Mouse (Mus musculus): ENCODE results near the gene D730048I06Rik. TPM values are rescaled to one million over a fixed set of nuclear protein-coding genes. Genes with fewer than 3 reads are reported as not detected.
"Not testable (repeated sequence)": the region's sequence is repeated elsewhere in the genome, so short reads cannot be mapped to it uniquely, and the experiment has no call there.

The D730048I06Rik gene
- not detected in 2 replicates for polyA plus RNA-seq (2015; fragmentation: Nextera tagmentation; extraction: Ambion mirVana)

GRCm38 (mm10) chr9:35790001-35790400 lies at the start of gene D730048I06Rik, which contains the start of gene Gm27235:
Gene D730048I06Rik, minus strand, starts transcription at chr9:35790112.
Gene Gm27235, minus strand, starts transcription at chr9:35790101.
- WGBS, result 82% methylated on average over 3 of the region's 3 CpGs
- Histone ChIP-seq H3K27ac (ENCODE audit: low read length) (no peak within 1 kb of the TSS), H3K4me3 (ENCODE audit: low read length) (no peak within 1 kb of the TSS), H3K27me3 (ENCODE audit: control insufficient read depth, insufficient read depth, low read length) (no peaks in the 10 kb centered on the region), H3K9ac (ENCODE audit: low read length) (no peak within 1 kb of the TSS), H3K36me3 (ENCODE audit: control insufficient read depth, insufficient read depth) (no peaks in the 10 kb centered on the region), H3K9me3 (replicated peaks; ENCODE audit: control insufficient read depth, low read length) (no peaks in the 10 kb centered on the region; the same call in 1 of the 2 replicates), H3K4me2 (ENCODE audit: low read depth, low read length) (no peak within 1 kb of the TSS), H3K4me1 (ENCODE audit: control insufficient read depth, insufficient read depth, low read length) (no peaks in the 10 kb centered on the region)
- no peak for ATAC-seq (replicated peaks; ENCODE audit: extremely low read depth, insufficient read depth, low FRiP score)

GRCm38 (mm10) chr9:35817881-35818280 lies 28.0 kb upstream of the D730048I06Rik start:
- not testable (repeated sequence) for H3K4me3 ChIP-seq (ENCODE audit: low read length); H3K36me3 ChIP-seq (ENCODE audit: control insufficient read depth, insufficient read depth); H3K27me3 ChIP-seq (ENCODE audit: control insufficient read depth, insufficient read depth, low read length); H3K9ac ChIP-seq (ENCODE audit: low read length); H3K27ac ChIP-seq (ENCODE audit: low read length); ATAC-seq (replicated peaks; ENCODE audit: extremely low read depth, insufficient read depth, low FRiP score); H3K4me1 ChIP-seq (ENCODE audit: control insufficient read depth, insufficient read depth, low read length); H3K4me2 ChIP-seq (ENCODE audit: low read depth, low read length); H3K9me3 ChIP-seq (replicated peaks; ENCODE audit: control insufficient read depth, low read length)
- WGBS, result 90% methylated on average over 15 of the region's 15 CpGs

GRCm38 (mm10) chr9:35798146-35798545 lies 8.2 kb upstream of the D730048I06Rik start:
- Histone ChIP-seq H3K36me3 (ENCODE audit: control insufficient read depth, insufficient read depth) (no peaks in the 10 kb centered on the region), H3K4me3 (ENCODE audit: low read length) (no peak overlapping the region), H3K9me3 (replicated peaks; ENCODE audit: control insufficient read depth, low read length) (0 out of 2 replicates have a peak, but pooled peaks cover 6% of the 10 kb centered on the region), H3K4me2 (ENCODE audit: low read depth, low read length) (no peak overlapping the region), H3K27me3 (ENCODE audit: control insufficient read depth, insufficient read depth, low read length) (no peaks in the 10 kb centered on the region), H3K27ac (ENCODE audit: low read length) (no peak overlapping the region), H3K9ac (ENCODE audit: low read length) (no peak overlapping the region), H3K4me1 (ENCODE audit: control insufficient read depth, insufficient read depth, low read length) (no peaks in the 10 kb centered on the region)
- no peak for ATAC-seq (replicated peaks; ENCODE audit: extremely low read depth, insufficient read depth, low FRiP score)

- WGBS, result 50% methylated on average over 3 of the region's 3 CpGs
- H3K9ac ChIP-seq (ENCODE audit: low read length), result no peak within 1 kb of the TSS
- H3K4me2 ChIP-seq (ENCODE audit: low read depth, low read length), result no peak within 1 kb of the TSS
- H3K27me3 ChIP-seq (ENCODE audit: control insufficient read depth, insufficient read depth, low read length), result no peaks in the 10 kb centered on the region
- no peak for ATAC-seq (replicated peaks; ENCODE audit: extremely low read depth, insufficient read depth, low FRiP score)
- H3K4me1 ChIP-seq (ENCODE audit: control insufficient read depth, insufficient read depth, low read length), result no peaks in the 10 kb centered on the region
- no peak within 1 kb of the TSS for H3K27ac ChIP-seq (ENCODE audit: low read length)
- H3K36me3 ChIP-seq (ENCODE audit: control insufficient read depth, insufficient read depth), result no peaks in the 10 kb centered on the region
- peaks cover 5% of the 10 kb centered on the region; the same call in 1 of the 2 replicates for H3K9me3 ChIP-seq (replicated peaks; ENCODE audit: control insufficient read depth, low read length)
- H3K4me3 ChIP-seq (ENCODE audit: low read length), result no peak within 1 kb of the TSS
These were observed 11.9 kb downstream of the D730048I06Rik start, which contains the start of gene Gm17727 for GRCm38 (mm10) chr9:35778009-35778408. Gene Gm17727, minus strand, starts transcription at chr9:35778109.

GRCm38 (mm10) chr9:35756843-35757242 lies 33.1 kb downstream of the D730048I06Rik start:
- H3K9ac ChIP-seq (ENCODE audit: low read length), result no peak overlapping the region
- no peak overlapping the region for H3K27ac ChIP-seq (ENCODE audit: low read length)
- no peaks in the 10 kb centered on the region for H3K27me3 ChIP-seq (ENCODE audit: control insufficient read depth, insufficient read depth, low read length)
- no peak overlapping the region for H3K4me2 ChIP-seq (ENCODE audit: low read depth, low read length)
- H3K36me3 ChIP-seq (ENCODE audit: control insufficient read depth, insufficient read depth), result no peaks in the 10 kb centered on the region
- H3K9me3 ChIP-seq (replicated peaks; ENCODE audit: control insufficient read depth, low read length), result no peaks in the 10 kb centered on the region
- no peak for ATAC-seq (replicated peaks; ENCODE audit: extremely low read depth, insufficient read depth, low FRiP score)
- no peak overlapping the region for H3K4me3 ChIP-seq (ENCODE audit: low read length)
- no peaks in the 10 kb centered on the region for H3K4me1 ChIP-seq (ENCODE audit: control insufficient read depth, insufficient read depth, low read length)

- no peak for ATAC-seq (replicated peaks; ENCODE audit: extremely low read depth, insufficient read depth, low FRiP score)
- H3K36me3 ChIP-seq (ENCODE audit: control insufficient read depth, insufficient read depth), result no peaks in the 10 kb centered on the region
- H3K27me3 ChIP-seq (ENCODE audit: control insufficient read depth, insufficient read depth, low read length), result no peaks in the 10 kb centered on the region
- H3K27ac ChIP-seq (ENCODE audit: low read length), result no peak within 1 kb of the TSS
- 0 out of 2 replicates have a peak, but pooled peaks cover 3% of the 10 kb centered on the region for H3K9me3 ChIP-seq (replicated peaks; ENCODE audit: control insufficient read depth, low read length)
- no peak within 1 kb of the TSS for H3K4me3 ChIP-seq (ENCODE audit: low read length)
- H3K4me2 ChIP-seq (ENCODE audit: low read depth, low read length), result no peak within 1 kb of the TSS
- no peaks in the 10 kb centered on the region for H3K4me1 ChIP-seq (ENCODE audit: control insufficient read depth, insufficient read depth, low read length)
- H3K9ac ChIP-seq (ENCODE audit: low read length), result no peak within 1 kb of the TSS
These were observed 49.2 kb downstream of the D730048I06Rik start, which contains the start of gene Gm17677 for GRCm38 (mm10) chr9:35740749-35741148. Gene Gm17677, plus strand, starts transcription at chr9:35741049.

Other genes starting within 250 kb of the D730048I06Rik start
- gene Ddx25, start 231.6 kb downstream of the D730048I06Rik start, polyA plus RNA-seq (2015; fragmentation: Nextera tagmentation; extraction: Ambion mirVana), result 0.57 and 0.63 TPM in 2 replicates
- gene Pus3, start 231.5 kb downstream of the D730048I06Rik start, polyA plus RNA-seq (2015; fragmentation: Nextera tagmentation; extraction: Ambion mirVana), result 13.6 and 14.3 TPM in 2 replicates
- gene Pate2, start 219.8 kb downstream of the D730048I06Rik start, polyA plus RNA-seq (2015; fragmentation: Nextera tagmentation; extraction: Ambion mirVana), result 0.37 and 0.53 TPM in 2 replicates
- gene Hyls1, start 219.7 kb downstream of the D730048I06Rik start, polyA plus RNA-seq (2015; fragmentation: Nextera tagmentation; extraction: Ambion mirVana), result 14.4 and 14.5 TPM in 2 replicates
- gene Pate4, start 178.2 kb downstream of the D730048I06Rik start, polyA plus RNA-seq (2015; fragmentation: Nextera tagmentation; extraction: Ambion mirVana), result not detected in 2 replicates
- gene Pate3, start 141.9 kb downstream of the D730048I06Rik start, polyA plus RNA-seq (2015; fragmentation: Nextera tagmentation; extraction: Ambion mirVana), result not detected in 2 replicates
- gene Pate1, start 102.7 kb downstream of the D730048I06Rik start, polyA plus RNA-seq (2015; fragmentation: Nextera tagmentation; extraction: Ambion mirVana), result not detected in 2 replicates
- not detected in 2 replicates for gene Gm17677, start 49.1 kb downstream of the D730048I06Rik start, polyA plus RNA-seq (2015; fragmentation: Nextera tagmentation; extraction: Ambion mirVana)
- not detected in 2 replicates for gene Gm17727, start 12.0 kb downstream of the D730048I06Rik start, polyA plus RNA-seq (2015; fragmentation: Nextera tagmentation; extraction: Ambion mirVana)
- gene Gm27235, start within 50 bp of the D730048I06Rik start, polyA plus RNA-seq (2015; fragmentation: Nextera tagmentation; extraction: Ambion mirVana), result not detected in 2 replicates
- not detected in 2 replicates for gene 9230110F15Rik, start 54.0 kb upstream of the D730048I06Rik start, polyA plus RNA-seq (2015; fragmentation: Nextera tagmentation; extraction: Ambion mirVana)
- not detected in 2 replicates for gene 9230113P08Rik, start 118.3 kb upstream of the D730048I06Rik start, polyA plus RNA-seq (2015; fragmentation: Nextera tagmentation; extraction: Ambion mirVana)